Mouse (Mus musculus): ENCODE data around the gene Lrrtm1.

The Lrrtm1 gene

GRCm38 (mm10) chr6:77242601-77243406 is at the start of gene Lrrtm1:
Gene Lrrtm1 (plus strand): TSS chr6:77242689.
- in situ Hi-C loops (cut with MboI, MseI): no loop called here

DNA sequence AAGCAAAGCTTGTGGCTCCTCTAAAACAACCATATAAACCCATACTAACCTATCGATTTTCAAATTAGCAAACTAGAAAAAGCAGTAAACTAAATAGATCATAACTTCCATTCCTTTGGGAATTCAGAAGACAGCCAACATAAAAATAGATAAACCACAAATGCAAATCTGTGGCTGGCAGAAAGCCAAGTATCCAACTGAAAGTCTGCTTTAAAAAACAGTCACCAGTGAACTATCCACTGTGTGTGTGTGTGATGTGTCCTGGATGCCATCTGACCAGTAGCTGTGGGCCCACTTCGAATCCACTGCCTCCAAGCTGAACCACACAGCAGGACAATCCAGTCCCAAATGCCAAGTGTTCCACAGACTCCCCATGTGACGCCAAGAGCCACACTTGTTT is 45.8 kb upstream of the Lrrtm1 start:
- in situ Hi-C loops (cut with MboI, MseI): no loop called here

DNA sequence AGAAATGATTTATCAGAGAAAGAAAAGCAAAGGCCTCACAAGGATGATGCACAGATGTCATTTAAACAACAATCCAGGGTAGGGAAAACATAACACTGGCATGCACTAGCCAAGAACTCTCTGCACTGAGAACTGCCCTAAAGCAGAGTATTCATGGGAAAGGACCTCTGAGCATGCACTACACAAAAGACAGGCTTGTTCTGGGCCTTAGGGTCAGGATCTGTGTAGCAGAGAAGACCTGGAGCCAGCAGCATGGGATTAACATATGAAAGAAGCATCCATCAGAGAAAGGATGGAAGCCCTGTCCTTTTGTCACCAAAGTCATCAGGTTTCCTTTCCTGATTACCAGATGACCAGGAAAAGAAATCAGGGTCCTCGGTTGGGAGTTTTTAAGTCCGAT is 43.1 kb upstream of the Lrrtm1 start:
- in situ Hi-C loops (cut with MboI, MseI): no loop called here

DNA sequence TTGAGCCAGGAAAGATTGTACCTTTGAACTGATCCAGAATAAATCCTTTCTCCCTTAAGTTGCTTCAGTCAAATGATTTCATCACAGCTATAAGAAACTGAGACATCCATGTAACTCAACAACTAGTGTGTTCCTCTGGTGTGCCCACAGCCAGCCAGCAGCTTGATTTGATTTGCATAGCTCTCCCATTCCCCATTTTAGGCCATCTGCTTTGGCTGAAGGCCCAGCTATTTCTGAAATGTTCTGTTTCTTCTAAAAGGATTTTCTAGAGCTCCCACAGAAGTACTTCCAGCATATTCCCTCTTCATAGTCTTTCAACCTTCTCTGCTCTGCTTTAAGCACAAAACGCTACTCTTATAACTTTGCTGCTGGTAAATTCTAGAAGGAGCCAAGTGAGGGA is 33.3 kb upstream of the Lrrtm1 start:
- in situ Hi-C loops (cut with MboI, MseI): no loop called here

GRCm38 (mm10) chr6:77209929-77210328 is 32.6 kb upstream of the Lrrtm1 start:
- in situ Hi-C loops (cut with MboI, MseI): no loop called here

DNA sequence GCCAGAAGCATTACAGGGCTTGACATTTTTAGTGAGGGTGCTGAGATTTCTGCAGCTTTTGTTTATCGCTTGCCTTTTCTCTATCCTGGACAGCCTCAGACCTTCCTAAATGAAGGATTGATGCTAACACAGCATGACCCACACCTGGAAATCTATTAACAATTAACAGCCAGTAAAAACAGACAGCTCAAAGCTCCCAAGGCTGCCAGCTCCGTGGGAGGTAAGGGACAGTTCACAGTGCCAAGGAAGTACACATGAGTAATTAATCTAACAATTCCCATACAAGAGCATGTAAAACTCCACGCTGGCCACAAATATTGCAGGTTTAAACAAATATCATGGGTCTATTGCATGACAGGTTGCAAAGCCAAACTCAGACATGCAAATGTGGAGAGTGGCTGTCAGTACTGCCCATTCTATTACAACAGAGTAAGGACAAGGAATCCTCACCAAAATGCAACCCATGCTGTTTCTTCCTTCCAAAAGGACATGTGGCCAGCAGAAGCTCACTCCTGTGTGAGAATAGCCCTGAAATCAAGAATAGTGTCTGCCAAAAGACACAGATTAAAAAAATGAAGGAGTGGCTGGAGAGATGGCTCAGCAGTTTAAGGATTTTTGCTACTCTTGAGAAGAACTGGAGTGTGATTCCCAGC is 28.6 kb upstream of the Lrrtm1 start:
- in situ Hi-C loops (cut with MboI, MseI): no loop called here

DNA sequence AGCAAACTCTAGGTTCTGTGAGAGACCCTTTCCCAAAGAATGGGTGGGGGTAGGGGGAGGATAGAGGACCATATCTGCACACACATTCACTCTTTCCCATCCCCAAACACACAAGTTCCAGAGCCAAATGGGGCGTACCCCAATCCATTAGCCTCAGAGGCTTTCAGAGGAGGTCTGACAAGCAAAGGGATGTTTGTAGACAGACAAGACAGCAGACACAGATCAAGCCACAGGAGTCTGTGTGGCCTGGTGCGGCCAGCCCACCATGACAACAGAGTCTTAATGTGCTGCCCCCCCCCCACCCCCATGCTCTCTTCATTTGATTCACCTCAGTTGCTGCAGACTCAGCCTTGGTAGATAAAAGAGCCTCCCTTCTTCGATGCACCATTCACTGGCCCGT is 27.2 kb upstream of the Lrrtm1 start:
- in situ Hi-C loops (cut with MboI, MseI): no loop called here

DNA sequence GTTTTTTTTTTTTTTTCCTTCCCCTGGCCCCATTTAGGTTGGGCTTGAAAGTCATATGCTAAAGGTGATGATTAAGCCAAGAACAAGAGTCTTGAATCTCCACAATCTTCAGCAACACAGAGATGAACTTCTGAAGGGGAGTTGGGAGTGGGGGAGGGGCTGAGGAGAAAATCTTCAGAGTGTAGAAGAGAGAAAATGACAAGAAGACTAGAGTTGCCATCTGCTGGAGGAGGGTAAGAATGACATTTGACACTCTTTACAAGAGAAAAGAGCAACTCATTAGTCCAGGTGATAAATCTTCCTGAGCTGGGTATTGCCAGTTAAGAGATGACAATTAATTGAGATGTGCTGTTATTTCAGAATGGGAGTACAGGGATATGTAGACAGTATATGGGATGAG is 23.6 kb upstream of the Lrrtm1 start:
- in situ Hi-C loops (cut with MboI, MseI): no loop called here

DNA sequence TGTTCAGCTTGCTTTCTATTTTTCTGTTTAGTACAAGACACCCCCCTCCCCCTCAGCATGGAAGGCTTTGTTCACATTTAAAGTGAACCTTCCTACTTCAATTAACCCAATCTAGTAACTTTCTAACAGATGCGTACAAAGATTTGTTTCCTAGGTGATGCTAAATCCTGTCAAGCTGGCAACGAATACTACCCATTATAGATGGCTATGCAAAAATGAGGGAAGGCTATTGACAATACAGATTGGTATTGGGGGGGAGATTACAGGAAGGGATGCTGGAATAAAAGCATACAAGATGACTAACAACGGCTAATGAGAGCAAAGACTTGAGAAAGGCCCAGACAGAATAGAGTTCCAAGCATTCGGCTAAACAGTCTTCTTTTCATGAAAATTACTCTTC is 21.7 kb upstream of the Lrrtm1 start:
- in situ Hi-C loops (cut with MboI, MseI): no loop called here

- in situ Hi-C loops (cut with MboI, MseI): no loop called here
Measured at GRCm38 (mm10) chr6:77222849-77223638, 19.4 kb upstream of the Lrrtm1 start.

DNA sequence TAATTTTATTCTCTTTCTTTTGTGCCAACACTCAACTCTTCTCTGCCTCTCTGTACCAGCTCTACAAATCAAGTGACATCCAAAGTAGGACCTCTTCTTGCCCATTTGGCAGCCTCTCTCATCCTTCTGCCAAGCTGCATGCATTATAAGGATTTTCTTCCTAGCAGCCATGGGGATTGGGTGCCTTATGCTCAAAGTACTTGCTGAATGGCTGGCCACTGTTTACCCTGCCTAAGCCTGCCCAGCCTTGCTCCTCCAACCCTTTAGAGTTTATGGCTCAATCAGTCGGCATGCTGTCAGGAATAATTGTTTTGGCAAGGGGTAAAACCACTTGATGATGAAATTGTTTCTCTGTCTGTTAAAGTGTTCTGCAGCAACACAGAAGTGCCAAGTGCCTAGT is 2.1 kb upstream of the Lrrtm1 start:
- in situ Hi-C loops (cut with MboI, MseI): no loop called here

DNA sequence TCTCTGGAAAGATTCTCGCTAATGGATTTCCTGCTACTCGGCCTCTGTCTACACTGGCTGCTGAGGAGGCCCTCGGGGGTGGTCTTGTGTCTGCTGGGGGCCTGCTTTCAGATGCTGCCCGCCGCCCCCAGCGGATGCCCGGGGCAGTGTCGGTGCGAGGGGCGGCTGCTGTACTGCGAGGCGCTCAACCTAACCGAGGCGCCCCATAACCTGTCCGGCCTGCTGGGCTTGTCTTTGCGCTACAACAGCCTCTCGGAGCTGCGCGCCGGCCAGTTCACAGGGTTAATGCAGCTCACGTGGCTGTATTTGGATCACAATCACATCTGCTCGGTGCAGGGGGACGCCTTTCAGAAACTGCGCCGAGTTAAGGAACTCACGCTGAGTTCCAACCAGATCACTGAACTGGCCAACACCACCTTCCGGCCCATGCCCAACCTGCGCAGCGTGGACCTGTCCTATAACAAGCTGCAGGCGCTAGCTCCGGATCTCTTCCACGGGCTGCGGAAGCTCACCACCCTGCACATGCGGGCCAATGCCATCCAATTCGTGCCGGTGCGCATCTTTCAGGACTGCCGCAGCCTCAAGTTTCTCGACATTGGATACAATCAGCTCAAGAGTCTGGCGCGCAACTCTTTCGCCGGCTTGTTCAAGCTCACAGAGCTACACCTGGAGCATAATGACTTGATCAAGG is 1.2 kb downstream of the Lrrtm1 start:
- in situ Hi-C loops (cut with MboI, MseI): no loop called here

DNA sequence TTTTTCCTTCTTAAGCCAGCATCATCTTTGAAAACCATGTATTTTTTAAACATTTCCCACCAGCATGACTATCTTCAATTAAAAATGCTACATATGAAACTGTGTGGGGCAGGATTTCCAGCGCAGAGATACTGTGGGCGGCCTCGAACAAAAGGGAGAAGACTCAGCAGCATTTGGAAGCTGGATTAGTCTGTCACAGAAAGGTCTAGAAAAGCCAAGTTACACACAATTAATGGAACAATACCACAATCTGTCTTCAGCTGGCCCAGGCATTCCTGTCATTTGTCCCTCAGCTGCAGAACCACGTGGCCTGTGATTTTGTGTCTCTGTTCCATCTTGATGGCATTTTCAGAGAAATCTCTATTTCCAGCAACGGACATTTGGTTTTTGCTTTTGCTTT is 11.0 kb downstream of the Lrrtm1 start:
- in situ Hi-C loops (cut with MboI, MseI): no loop called here

- in situ Hi-C loops (cut with MboI, MseI): no loop called here
Measured at GRCm38 (mm10) chr6:77256348-77256747, 13.9 kb downstream of the Lrrtm1 start.

- in situ Hi-C loops (cut with MboI, MseI): no loop called here
Measured at GRCm38 (mm10) chr6:77257358-77258105, 15.0 kb downstream of the Lrrtm1 start.

- in situ Hi-C loops (cut with MboI, MseI): no loop called here
Measured at GRCm38 (mm10) chr6:77265163-77265562, 22.7 kb downstream of the Lrrtm1 start.

DNA sequence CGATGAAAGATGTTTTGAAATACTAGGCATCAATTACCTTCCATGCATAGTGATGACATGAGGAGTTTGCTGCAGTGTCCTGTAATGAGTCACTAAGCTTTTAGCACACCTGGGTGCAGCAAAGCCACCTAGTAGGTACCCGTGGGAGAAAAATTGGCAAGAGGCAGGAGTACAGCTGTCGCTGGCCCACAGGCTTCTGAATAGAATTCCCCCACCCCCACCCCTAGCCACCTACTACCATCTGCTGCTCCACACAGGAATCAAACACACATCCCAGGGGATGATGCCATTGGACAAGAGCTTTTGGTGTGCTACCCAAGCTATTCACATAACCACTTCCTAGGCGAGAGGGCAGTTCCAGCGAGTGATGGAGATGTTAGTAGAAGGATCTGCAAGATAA is 36.3 kb downstream of the Lrrtm1 start:
- in situ Hi-C loops (cut with MboI, MseI): no loop called here

DNA sequence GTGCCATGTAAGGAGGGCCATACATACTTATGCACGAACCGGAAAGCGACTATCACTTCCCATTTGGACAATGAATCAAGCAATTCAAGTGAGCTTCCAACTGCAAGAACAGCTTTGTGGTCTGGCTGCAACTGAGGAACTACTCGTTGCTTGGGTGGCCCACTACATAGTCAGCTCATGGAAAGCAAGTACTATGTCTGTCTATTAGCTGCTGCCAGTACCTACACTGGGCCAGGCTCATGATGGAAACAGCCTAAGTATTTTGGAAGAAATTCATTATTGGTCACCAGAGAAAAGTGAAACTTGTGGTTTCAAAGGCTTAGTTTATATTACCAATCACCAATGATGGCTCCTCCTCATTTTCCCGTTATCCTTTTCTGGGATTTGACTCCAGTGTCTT is 43.8 kb downstream of the Lrrtm1 start:
- in situ Hi-C loops (cut with MboI, MseI): no loop called here

- in situ Hi-C loops (cut with MboI, MseI): no loop called here
Measured at GRCm38 (mm10) chr6:77288402-77288801, 45.9 kb downstream of the Lrrtm1 start.

GRCm38 (mm10) chr6:77291415-77291814 is 48.9 kb downstream of the Lrrtm1 start:
- in situ Hi-C loops (cut with MboI, MseI): no loop called here

- in situ Hi-C loops (cut with MboI, MseI): no loop called here
Measured at GRCm38 (mm10) chr6:77301305-77301704, 58.8 kb downstream of the Lrrtm1 start.
